Mouse (Mus musculus) forebrain, embryonic 10.5 days (tissue): ENCODE results near the gene Sh3rf3. TPM values are rescaled to one million over a fixed set of nuclear protein-coding genes. Genes with fewer than 3 reads are reported as not detected.
A peak's percentile ranks its signal among the peaks of the same experiment; 100 is the strongest.

Experiments
- DNase-seq: peaks from one replicate; pipeline ENCODE4 v3.0.0-alpha.2; 2017; ENCODE audit warnings: low spot score; ENCODE audit errors: extremely low spot score
- H3K27ac ChIP-seq: fragments of 300-500 bp; sonication (generic); 2 replicates; pipeline ENCODE4 v1.5.1; 2016; ENCODE audit warnings: mild to moderate bottlenecking
- H3K27me3 ChIP-seq: fragments of 300-500 bp; sonication (generic); 2 replicates; pipeline ENCODE4 v1.6.1; 2016; ENCODE audit warnings: mild to moderate bottlenecking; ENCODE audit not compliant: poor library complexity, severe bottlenecking
- H3K36me3 ChIP-seq: fragments of 300-500 bp; sonication (generic); replicated peaks from 2 replicates; pipeline ENCODE4 v1.6.1; 2016; ENCODE audit warnings: mild to moderate bottlenecking, moderate library complexity
- H3K4me1 ChIP-seq: fragments of 300-500 bp; sonication (generic); 2 replicates; pipeline ENCODE4 v1.6.1; 2016
- H3K4me3 ChIP-seq: fragments of 300-500 bp; sonication (generic); 2 replicates; pipeline ENCODE4 v1.5.1; 2016; ENCODE audit warnings: mild to moderate bottlenecking, moderate library complexity
- H3K9me3 ChIP-seq: fragments of 300-500 bp; sonication (generic); 2 replicates; pipeline ENCODE4 v1.6.1; 2016; ENCODE audit warnings: mild to moderate bottlenecking, moderate library complexity
- WGBS: fragments of 180-500 bp; shearing (Covaris S2); methylation state at CpG from one replicate; pipeline ENCODE4 v1.1.7; 2016; 5-methylcytosine and 5-hydroxymethylcytosine counted together
- polyA plus RNA-seq: library from polyadenylated mRNA; unstranded; fragments of >200 nt; fragmentation: Nextera tagmentation; extraction: Ambion mirVana; gene quantifications from 2 replicates; pipeline ENCODE4 v1.2.1, GENCODE M21; 2016

Gene Sh3rf3
- polyA plus RNA-seq, 1 experiment from 2014 or later: 0.48 TPM

DNA sequence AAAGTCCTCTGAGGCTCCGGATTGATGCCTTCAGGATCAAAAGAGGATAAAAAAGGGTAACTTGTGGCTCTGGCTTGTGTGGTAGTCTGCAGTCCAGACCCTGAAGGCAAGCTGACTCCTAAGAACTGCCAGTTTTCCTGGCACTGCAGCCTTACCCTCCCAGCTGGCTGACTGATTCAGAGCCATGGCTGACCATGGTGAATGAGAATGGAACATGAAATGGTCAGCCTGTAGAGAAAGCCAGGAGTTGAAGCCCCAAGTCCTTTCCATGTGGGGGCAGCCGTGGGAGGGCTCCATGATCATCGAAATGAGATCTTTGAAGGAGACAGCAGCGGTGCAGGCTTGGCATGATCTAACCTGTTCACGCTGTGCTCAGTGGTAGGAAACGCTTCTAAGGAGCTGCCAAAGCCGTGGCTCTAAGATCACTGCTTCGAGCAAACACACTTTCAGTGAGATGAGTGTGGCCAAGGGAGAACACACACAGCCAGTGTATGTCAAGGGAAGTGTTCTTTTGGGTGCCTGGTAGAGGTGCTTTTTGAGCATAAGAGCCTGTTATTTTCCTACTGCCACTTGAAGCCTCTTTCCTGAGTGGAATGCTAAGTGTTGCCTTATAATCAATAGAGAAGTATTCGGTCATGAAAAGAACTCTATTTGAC is 168.6 kb downstream of the Sh3rf3 start:
- no peaks in the 10 kb centered on the region for H3K36me3 ChIP-seq
- no peaks in the 10 kb centered on the region for H3K9me3 ChIP-seq
- no peak overlapping the region for H3K4me3 ChIP-seq
- WGBS: 91% methylated on average over 9 of the region's 9 CpGs
- peaks cover 37% of the 10 kb centered on the region for H3K4me1 ChIP-seq
- 0 out of 2 replicates have a peak overlapping the region, but pooled peaks have one; percentile 44 for H3K27ac ChIP-seq
- no peaks in the 10 kb centered on the region for H3K27me3 ChIP-seq
- no peak for DNase-seq

DNA sequence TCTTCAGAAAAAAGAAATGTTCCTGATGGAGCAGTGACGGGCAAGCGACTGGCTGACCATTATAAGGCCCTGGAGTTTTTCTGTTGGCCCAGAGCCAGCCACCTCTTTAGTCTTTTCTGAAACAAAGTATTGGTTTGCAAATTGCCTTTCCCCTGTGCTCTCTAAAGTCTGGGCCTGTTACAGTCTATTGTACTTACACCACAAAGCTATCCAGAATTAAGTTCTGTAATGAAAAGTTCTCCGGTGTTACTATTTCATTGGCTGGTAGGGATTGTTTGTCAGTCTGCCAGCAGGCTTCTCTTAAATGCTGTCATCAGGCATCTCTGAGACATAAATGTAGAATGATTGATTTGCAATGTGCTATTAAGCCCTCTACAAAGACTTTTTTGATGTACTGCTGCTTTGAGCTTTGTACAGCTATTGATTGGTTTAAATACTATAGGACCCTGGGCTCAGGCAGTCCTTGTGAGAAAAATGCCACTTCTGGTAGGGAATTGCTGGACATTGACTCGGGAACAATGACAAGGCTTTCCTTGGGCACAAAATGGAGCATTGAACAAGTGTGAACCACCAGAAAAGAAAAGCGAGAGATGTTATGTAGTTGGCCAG is 169.5 kb downstream of the Sh3rf3 start:
- 67% methylated on average over 5 of the region's 5 CpGs for WGBS
- no peaks in the 10 kb centered on the region for H3K27me3 ChIP-seq
- H3K9me3 ChIP-seq: no peaks in the 10 kb centered on the region
- no peaks in the 10 kb centered on the region for H3K36me3 ChIP-seq
- DNase-seq: no peak
- no peak overlapping the region for H3K4me3 ChIP-seq
- peak overlapping the region; percentile 15; the same call in 1 of the 2 replicates for H3K27ac ChIP-seq
- H3K4me1 ChIP-seq: peaks cover 37% of the 10 kb centered on the region

DNA sequence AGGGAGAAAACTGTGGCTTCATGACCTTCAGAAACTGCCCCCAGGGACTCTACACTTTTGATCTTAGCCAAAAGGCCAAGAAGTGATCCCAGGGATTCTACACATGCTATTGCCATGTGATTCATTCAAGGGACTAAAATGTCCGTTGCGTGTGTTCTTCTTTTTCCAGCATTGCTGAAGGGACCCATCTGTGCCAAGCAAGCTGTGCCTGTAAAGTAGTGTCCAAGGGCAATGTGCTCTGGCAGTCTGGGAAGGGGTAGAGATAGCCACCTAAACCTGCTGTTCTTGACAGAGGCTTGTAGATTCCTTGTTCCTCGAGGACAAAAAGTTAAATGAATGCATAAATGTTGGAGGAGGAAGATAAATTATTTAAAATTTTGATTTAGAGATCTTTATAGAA is 178.5 kb downstream of the Sh3rf3 start:
- 88% methylated on average over 3 of the region's 3 CpGs for WGBS
- Histone ChIP-seq H3K9me3 (no peaks in the 10 kb centered on the region), H3K4me3 (no peak overlapping the region), H3K27ac (no peak overlapping the region), H3K4me1 (peaks cover 5% of the 10 kb centered on the region), H3K36me3 (no peaks in the 10 kb centered on the region), H3K27me3 (no peaks in the 10 kb centered on the region)
- DNase-seq: no peak

DNA sequence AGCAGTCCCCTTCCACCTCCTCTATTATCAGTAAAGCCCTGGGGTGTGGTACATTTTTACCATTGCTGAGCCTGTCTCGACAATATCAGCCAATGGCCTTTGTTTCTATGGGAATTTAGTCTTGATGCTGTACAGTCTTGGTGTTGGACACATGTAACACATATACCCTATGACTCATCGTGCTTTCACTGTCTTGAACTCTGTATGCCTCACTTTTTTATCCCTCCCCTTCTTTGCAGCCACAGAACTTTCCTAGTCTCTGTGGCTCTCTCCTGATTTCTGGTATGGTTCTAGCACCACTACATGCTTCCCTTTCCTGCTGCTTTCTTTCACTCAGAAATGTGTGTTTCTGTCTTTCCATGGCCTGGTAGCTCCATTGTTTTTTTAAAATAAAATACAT is 181.6 kb downstream of the Sh3rf3 start:
- Histone ChIP-seq H3K27ac (no peak overlapping the region), H3K36me3 (no peaks in the 10 kb centered on the region), H3K4me1 (peaks cover 5% of the 10 kb centered on the region), H3K27me3 (no peaks in the 10 kb centered on the region), H3K4me3 (no peak overlapping the region), H3K9me3 (no peaks in the 10 kb centered on the region)
- 83% methylated on average over 2 of the region's 2 CpGs for WGBS
- DNase-seq: no peak

DNA sequence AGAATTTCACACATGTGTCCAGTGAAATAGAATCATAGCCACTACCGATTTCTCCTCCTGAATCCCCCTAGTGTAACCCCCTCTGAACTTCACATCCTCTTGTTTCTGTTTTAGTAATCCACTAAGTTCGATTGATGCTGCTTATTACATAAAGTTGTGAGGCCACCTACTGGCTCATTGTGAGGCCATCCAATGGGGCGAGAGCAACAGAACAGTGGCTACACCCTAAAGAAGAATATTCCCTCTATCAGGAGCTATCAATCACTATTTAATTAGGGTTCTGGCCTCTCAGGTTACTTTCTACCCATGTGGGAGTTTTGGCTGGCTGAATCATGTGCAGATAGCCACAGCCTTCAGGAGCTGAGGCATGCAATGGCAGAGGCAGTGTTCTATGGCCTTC is 182.0 kb downstream of the Sh3rf3 start:
- 72% methylated on average over 3 of the region's 3 CpGs for WGBS
- H3K36me3 ChIP-seq: no peaks in the 10 kb centered on the region
- DNase-seq: no peak
- H3K4me1 ChIP-seq: peaks cover 5% of the 10 kb centered on the region
- H3K27me3 ChIP-seq: no peaks in the 10 kb centered on the region
- H3K9me3 ChIP-seq: no peaks in the 10 kb centered on the region
- no peak overlapping the region for H3K4me3 ChIP-seq
- no peak overlapping the region for H3K27ac ChIP-seq

DNA sequence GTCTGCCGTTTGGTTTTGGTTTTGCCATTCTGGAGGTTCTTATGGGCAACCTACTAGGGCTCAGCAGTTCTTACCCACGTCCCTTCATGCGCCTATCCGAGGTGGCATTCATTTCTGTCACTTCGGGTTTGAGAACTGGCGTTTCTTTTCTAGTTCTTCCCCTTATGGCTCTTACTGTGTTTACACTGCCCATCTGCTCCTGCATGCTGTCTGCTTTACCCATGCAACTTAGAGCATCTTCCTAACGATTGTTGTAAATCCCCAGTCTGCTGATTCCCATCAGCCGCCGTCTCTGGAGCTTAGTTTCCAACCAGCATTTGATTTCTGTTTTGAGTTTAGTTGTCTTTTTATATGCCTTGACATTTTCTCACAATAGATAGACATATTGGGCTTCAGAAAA is 189.2 kb downstream of the Sh3rf3 start:
- WGBS: 91% methylated on average over 9 of the region's 9 CpGs
- DNase-seq: no peak

DNA sequence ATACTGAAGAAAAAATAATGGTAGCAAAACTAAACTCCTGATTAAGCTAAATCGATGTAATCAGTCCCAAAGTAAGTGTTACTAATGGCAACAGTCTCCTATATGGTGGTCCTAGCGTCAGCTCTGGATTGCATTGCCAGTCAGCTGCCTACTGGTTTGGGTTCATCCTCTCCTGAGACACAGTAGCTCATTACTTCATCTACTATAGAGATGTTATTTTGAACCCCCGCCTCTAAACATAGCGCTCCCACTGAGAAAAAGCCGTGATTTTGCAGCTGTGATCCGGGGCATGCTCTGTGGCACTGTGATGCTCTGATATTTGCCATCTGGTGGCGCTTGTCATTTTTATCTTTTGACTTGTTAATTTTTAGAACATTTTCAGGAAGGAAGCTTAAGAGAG is 198.3 kb downstream of the Sh3rf3 start:
- H3K4me3 ChIP-seq: no peak overlapping the region
- H3K36me3 ChIP-seq: no peaks in the 10 kb centered on the region
- H3K4me1 ChIP-seq: no peaks in the 10 kb centered on the region
- no peak for DNase-seq
- H3K27me3 ChIP-seq: no peaks in the 10 kb centered on the region
- no peak overlapping the region for H3K27ac ChIP-seq
- no peaks in the 10 kb centered on the region for H3K9me3 ChIP-seq
- 94% methylated on average over 7 of the region's 7 CpGs for WGBS

More for the DNA sequence above, 189.2 kb downstream of the Sh3rf3 start:
- Histone ChIP-seq H3K9me3 (no peaks in the 10 kb centered on the region), H3K4me1 (no peaks in the 10 kb centered on the region), H3K36me3 (no peaks in the 10 kb centered on the region), H3K4me3 (no peak overlapping the region), H3K27ac (no peak overlapping the region), H3K27me3 (no peaks in the 10 kb centered on the region)

DNA sequence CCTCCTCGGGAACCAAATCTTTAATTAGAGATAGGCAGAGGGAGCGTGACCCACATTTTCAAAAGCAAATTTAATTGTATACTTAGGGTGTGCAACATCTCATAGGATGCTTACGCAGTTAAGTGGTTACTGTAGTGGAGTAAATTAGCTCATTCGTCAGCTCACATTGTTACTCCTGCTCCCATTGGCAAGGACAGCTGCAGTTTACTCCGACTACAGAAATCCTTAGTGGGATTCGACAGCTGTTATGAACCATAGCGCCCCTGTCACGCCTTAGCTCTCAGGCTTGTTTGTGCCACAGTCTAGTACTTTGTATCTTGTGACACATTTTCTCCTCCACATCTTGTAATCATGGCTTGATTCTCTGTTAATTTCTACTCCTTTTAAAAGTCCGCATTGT is 200.5 kb downstream of the Sh3rf3 start:
- no peak for DNase-seq
- no peak overlapping the region for H3K27ac ChIP-seq
- 91% methylated on average over 9 of the region's 9 CpGs for WGBS
- no peaks in the 10 kb centered on the region for H3K4me1 ChIP-seq
- no peaks in the 10 kb centered on the region for H3K27me3 ChIP-seq
- H3K4me3 ChIP-seq: no peak overlapping the region
- H3K36me3 ChIP-seq: no peaks in the 10 kb centered on the region
- no peaks in the 10 kb centered on the region; the same call in 1 of the 2 replicates for H3K9me3 ChIP-seq

DNA sequence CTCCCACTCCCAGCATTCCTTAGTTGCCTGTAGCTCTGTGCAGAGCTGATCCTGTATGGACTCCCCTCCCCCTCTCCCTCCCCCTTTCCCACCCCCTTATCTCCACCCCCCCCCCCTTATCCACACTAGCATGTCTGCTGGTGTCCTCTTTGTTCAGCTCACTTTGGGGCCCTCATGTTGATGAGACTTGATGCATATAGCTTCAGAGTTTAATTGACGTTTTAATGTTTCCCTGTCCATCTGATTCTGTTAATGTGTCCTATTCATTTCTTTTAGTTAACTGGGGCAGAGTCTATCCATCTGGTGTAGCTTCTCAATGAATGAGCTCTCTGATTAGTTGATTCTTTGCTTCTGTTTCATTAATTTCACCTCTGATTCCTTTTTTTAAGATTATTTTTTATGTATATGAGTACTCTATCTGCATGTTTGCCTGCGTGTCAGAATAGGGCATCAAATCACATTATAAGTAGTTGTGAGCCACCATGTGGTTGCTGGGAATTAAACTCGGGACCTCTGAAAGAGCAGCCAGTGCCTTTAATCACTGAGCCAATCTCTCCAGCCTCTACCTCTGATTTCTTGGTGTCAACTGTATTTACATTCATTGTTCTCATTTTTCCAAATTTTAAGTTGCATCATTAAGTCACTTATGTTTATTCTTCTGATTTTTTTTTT is 206.3 kb downstream of the Sh3rf3 start:
- no peaks in the 10 kb centered on the region; the same call in 1 of the 2 replicates for H3K9me3 ChIP-seq
- no peak for DNase-seq
- WGBS: 71% methylated on average over 3 of the region's 3 CpGs
- no peak overlapping the region for H3K4me3 ChIP-seq
- H3K36me3 ChIP-seq: no peaks in the 10 kb centered on the region
- no peaks in the 10 kb centered on the region for H3K4me1 ChIP-seq
- no peak overlapping the region for H3K27ac ChIP-seq
- no peaks in the 10 kb centered on the region for H3K27me3 ChIP-seq

DNA sequence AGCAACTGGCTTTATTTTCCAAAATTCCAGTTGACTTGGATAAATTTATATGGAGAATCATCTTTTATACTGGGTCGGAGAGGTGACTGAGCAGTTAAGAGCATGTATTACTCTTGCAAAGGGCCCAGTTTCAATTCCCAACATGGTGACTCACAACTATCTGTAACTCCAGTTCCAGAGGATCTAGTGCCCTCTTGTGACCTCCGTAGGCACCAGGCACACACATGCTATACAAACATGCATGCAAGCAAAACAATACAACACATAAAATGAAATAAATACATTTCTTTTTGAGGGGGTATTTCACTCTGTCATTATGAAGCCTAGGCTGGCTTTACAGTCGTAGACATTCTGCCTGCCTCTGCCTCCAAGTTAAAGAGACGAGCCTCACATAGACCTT is 237.3 kb downstream of the Sh3rf3 start:
- no peaks in the 10 kb centered on the region for H3K36me3 ChIP-seq
- H3K27ac ChIP-seq: no peak overlapping the region
- H3K9me3 ChIP-seq: peaks cover 6% of the 10 kb centered on the region; the same call in 1 of the 2 replicates
- H3K27me3 ChIP-seq: no peaks in the 10 kb centered on the region
- 83% methylated on average over 4 of the region's 4 CpGs for WGBS
- no peaks in the 10 kb centered on the region for H3K4me1 ChIP-seq
- no peak for DNase-seq
- no peak overlapping the region for H3K4me3 ChIP-seq

DNA sequence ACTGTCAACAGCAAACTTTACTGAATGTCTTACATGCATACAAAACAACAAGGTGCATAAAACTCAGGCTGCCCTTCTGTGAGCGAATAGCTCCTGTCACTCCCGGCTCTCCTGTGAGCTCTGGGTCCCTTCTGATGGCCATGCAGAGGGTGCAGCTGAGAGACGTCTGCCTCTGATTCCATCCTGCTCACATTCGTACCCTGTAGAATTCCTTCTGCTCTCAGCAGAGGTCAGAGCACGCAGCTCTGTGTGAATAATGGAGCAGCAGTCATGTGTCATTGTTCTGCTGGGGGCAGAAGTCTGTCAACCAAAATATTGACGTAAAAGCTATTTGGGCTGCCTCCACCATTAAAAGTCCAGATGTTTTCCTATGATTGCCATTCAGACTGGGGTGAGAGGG is 243.1 kb downstream of the Sh3rf3 start:
- no peak for DNase-seq
- no peaks in the 10 kb centered on the region for H3K36me3 ChIP-seq
- H3K4me3 ChIP-seq: no peak overlapping the region
- H3K9me3 ChIP-seq: no peaks in the 10 kb centered on the region
- no peaks in the 10 kb centered on the region for H3K4me1 ChIP-seq
- WGBS: 68% methylated on average over 6 of the region's 6 CpGs
- H3K27me3 ChIP-seq: no peaks in the 10 kb centered on the region
- no peak overlapping the region for H3K27ac ChIP-seq

DNA sequence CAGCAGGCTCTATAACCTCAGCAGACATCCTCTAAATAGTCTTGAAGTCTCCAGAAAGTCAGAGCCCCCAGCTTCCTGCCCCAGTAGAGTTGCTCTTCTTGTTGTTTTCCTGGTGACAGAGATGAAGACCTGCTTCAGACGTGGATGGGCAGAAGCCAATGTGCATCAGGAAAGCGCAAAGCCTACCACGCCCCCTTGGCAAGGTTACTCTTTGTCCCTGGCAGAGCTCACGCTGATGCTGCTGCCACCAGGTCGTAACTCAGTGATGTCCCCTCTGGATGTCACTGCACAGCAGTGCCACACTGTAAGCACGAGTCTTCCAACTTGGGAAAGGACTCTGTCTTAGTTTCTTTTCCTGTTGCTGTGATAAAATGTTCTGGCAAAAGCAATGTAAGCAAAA is 253.6 kb downstream of the Sh3rf3 start:
- Histone ChIP-seq H3K36me3 (no peaks in the 10 kb centered on the region), H3K9me3 (no peaks in the 10 kb centered on the region), H3K4me3 (no peak overlapping the region), H3K4me1 (peaks cover 1% of the 10 kb centered on the region), H3K27me3 (no peaks in the 10 kb centered on the region), H3K27ac (no peak overlapping the region)
- no peak for DNase-seq
- 89% methylated on average over 6 of the region's 6 CpGs for WGBS

DNA sequence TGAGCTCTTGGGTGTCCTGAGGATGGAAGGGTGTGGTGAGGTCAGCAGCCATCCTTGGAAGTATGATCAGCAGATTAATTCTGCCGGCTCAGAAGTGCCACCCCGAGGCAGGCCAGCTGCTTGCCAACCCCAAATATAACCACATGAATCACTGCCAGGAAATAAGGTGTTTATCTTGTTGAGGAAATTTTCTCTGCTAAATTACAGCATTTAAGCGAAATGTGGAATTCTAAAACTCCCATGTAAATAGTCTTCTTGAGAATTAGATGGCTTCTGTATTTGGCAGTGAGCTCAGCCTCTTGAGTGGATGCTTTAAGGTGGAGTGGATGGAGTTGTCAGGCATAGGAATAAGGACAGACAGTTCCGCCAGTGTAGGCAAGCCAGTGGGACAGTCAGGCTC is 259.7 kb downstream of the Sh3rf3 start:
- H3K4me3 ChIP-seq: no peak overlapping the region
- H3K9me3 ChIP-seq: no peaks in the 10 kb centered on the region
- WGBS: 89% methylated on average over 4 of the region's 4 CpGs
- no peak for DNase-seq
- H3K36me3 ChIP-seq: no peaks in the 10 kb centered on the region
- 0 out of 2 replicates have a peak overlapping the region, but pooled peaks have one; percentile 40 for H3K27ac ChIP-seq
- no peaks in the 10 kb centered on the region for H3K27me3 ChIP-seq
- H3K4me1 ChIP-seq: peaks cover 11% of the 10 kb centered on the region
